Mouse (Mus musculus) thymus, adult 2 months (tissue): ENCODE measurements around the gene Brsk2.

ENCODE experiments used
- CTCF ChIP-seq: fragments of 200-500 bp; IDR thresholded peaks from 2 replicates; pipeline ENCODE4 v1.5.1; 2012; ENCODE audit warnings: mild to moderate bottlenecking, control low read depth, low read length, moderate library complexity, borderline replicate concordance; ENCODE audit not compliant: control insufficient read depth, poor library complexity, insufficient read depth; ENCODE audit errors: extremely low read depth
- POLR2A ChIP-seq: fragments of 200-500 bp; IDR thresholded peaks from 2 replicates; pipeline ENCODE4 v1.6.1; 2012; ENCODE audit warnings: mild to moderate bottlenecking, low read length, control low read depth, moderate library complexity; ENCODE audit not compliant: control insufficient read depth, poor library complexity, insufficient read depth; ENCODE audit errors: extremely low read depth

GRCm38 (mm10) chr7:141901825-141902224, 47.7 kb upstream of the Brsk2 start:
- TF ChIP-seq CTCF, result no peak
- TF ChIP-seq POLR2A, result no peak
